Mouse (Mus musculus): Measurements from ENCODE around the gene Tfcp2.

DNA sequence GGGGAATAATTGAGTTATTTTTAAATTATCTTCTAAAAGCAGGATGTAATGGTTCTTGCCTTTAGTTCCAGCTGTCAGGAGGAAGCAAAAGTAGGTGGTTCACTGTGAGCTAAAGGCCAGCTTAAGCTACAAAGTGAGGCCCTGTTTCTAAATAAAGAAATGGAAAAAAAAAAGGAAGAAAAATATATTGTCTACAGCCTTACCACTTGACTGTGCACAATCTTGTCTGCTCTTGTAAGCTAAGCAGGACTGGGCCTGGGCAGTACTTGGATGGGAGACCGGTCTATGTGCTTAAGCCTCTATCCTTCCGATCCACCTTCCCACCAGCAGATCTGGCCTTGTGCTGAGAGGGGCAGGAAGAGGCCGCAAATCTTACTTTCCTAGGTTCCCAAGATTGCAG is 102.3 kb downstream of the Tfcp2 start:
- TF ChIP-seq CTCF (IDR thresholded peaks at IDR 0.05; ENCODE audit: control insufficient read depth, insufficient read depth, insufficient read length) (no peak), USF1 (IDR thresholded peaks at IDR 0.05; ENCODE audit: low read depth) (no peak), MAX (IDR thresholded peaks at IDR 0.05) (no peak), MYOD1 (IDR thresholded peaks at IDR 0.05; ENCODE audit: control insufficient read depth, insufficient read length, low read depth) (no peak), MYOG (IDR thresholded peaks at IDR 0.05; ENCODE audit: control insufficient read depth, extremely low read depth, insufficient read length) (no peak)

Data from C2C12 (cell line).